Mouse (Mus musculus): ENCODE measurements around the gene Senp3. TPM values are rescaled to one million over a fixed set of nuclear protein-coding genes. Genes with fewer than 3 reads are reported as not detected.
"Not testable (repeated sequence)": the region's sequence is repeated elsewhere in the genome, so short reads cannot be mapped to it uniquely, and the experiment has no call there.

Senp3 gene
- polyA plus RNA-seq, 1 experiment from 2014 or later = 81.8 TPM

GRCm38 (mm10) chr11:69628286-69628685, 53.6 kb downstream of the Senp3 start:
- no peaks in the 10 kb centered on the region for H3K9me3 ChIP-seq (replicated peaks; ENCODE audit: control insufficient read depth, low read length)
- ATAC-seq (no peak), DNase-seq (ENCODE audit: low spot score) (peak; percentile 83)
- H3K4me2 ChIP-seq (ENCODE audit: low read length) = no peak overlapping the region
- H3K9ac ChIP-seq (ENCODE audit: low read length) = no peak overlapping the region
- H3K27me3 ChIP-seq (replicated peaks; ENCODE audit: control insufficient read depth, insufficient read depth, low read length) = no peaks in the 10 kb centered on the region
- H3K36me3 ChIP-seq (ENCODE audit: control insufficient read depth, insufficient read depth, low read length) = no peaks in the 10 kb centered on the region
- WGBS = 37% methylated on average over 6 of the region's 6 CpGs
- no peak overlapping the region for H3K4me3 ChIP-seq (ENCODE audit: low read depth, low read length)
- no peaks in the 10 kb centered on the region for H3K4me1 ChIP-seq (ENCODE audit: control insufficient read depth, insufficient read depth, low read length)
- H3K27ac ChIP-seq (ENCODE audit: low read depth, low read length) = no peak overlapping the region

GRCm38 (mm10) chr11:69624339-69624738, 57.5 kb downstream of the Senp3 start:
- H3K4me1 ChIP-seq (ENCODE audit: control insufficient read depth, insufficient read depth, low read length) = peaks cover 10% of the 10 kb centered on the region
- not testable (repeated sequence) for ATAC-seq; H3K27me3 ChIP-seq (replicated peaks; ENCODE audit: control insufficient read depth, insufficient read depth, low read length); H3K9me3 ChIP-seq (replicated peaks; ENCODE audit: control insufficient read depth, low read length); H3K36me3 ChIP-seq (ENCODE audit: control insufficient read depth, insufficient read depth, low read length); DNase-seq (ENCODE audit: low spot score); H3K27ac ChIP-seq (ENCODE audit: low read depth, low read length); H3K4me2 ChIP-seq (ENCODE audit: low read length); H3K4me3 ChIP-seq (ENCODE audit: low read depth, low read length); H3K9ac ChIP-seq (ENCODE audit: low read length)
- 84% methylated on average over 2 of the region's 2 CpGs for whole genome bisulfite sequencing

MicroRNAs within 50 kb of the gene (microRNA counts, 519-probe panel; counts per million panel counts)
- microRNA mmu-miR-1934 (not detected), microRNA mmu-miR-467f (2,504 counts per million, percentile 14 among the panel's probes with 10 or more counts)

Small RNAs within 50 kb of the gene (microRNA-seq; reads per million reads assigned to microRNA genes)
- gene Mir1934 (2.3 reads per million, percentile 13 among the genes with 10 or more reads in this experiment), gene Mir467f (not detected)

Other genes starting within 250 kb of the Senp3 start
- gene Dnah2, start 133.0 kb downstream of the Senp3 start, polyA plus RNA-seq (2014; fragmentation: Nextera tagmentation; extraction: Ambion mirVana) = 2.7 and 3.8 TPM in 2 replicates
- 38.6 and 48.2 TPM in 2 replicates for gene Efnb3, start 121.9 kb downstream of the Senp3 start, polyA plus RNA-seq (2014; fragmentation: Nextera tagmentation; extraction: Ambion mirVana)
- gene Wrap53, start 101.8 kb downstream of the Senp3 start, polyA plus RNA-seq (2014; fragmentation: Nextera tagmentation; extraction: Ambion mirVana) = 24.6 and 29.3 TPM in 2 replicates
- 111 and 113 TPM in 2 replicates for gene Trp53, start 101.7 kb downstream of the Senp3 start, polyA plus RNA-seq (2014; fragmentation: Nextera tagmentation; extraction: Ambion mirVana)
- 22.0 and 31.5 TPM in 2 replicates for gene Atp1b2, start 76.1 kb downstream of the Senp3 start, polyA plus RNA-seq (2014; fragmentation: Nextera tagmentation; extraction: Ambion mirVana)
- gene Shbg, start 64.2 kb downstream of the Senp3 start, polyA plus RNA-seq (2014; fragmentation: Nextera tagmentation; extraction: Ambion mirVana) = not detected in 2 replicates
- gene Sat2, start 60.1 kb downstream of the Senp3 start, polyA plus RNA-seq (2014; fragmentation: Nextera tagmentation; extraction: Ambion mirVana) = 17.6 and 18.2 TPM in 2 replicates
- 34.2 and 35.0 TPM in 2 replicates for gene Fxr2, start 49.1 kb downstream of the Senp3 start, polyA plus RNA-seq (2014; fragmentation: Nextera tagmentation; extraction: Ambion mirVana)
- gene Sox15, start 26.8 kb downstream of the Senp3 start, polyA plus RNA-seq (2014; fragmentation: Nextera tagmentation; extraction: Ambion mirVana) = not detected in 2 replicates
- 72.9 and 83.0 TPM in 2 replicates for gene Mpdu1, start 19.4 kb downstream of the Senp3 start, polyA plus RNA-seq (2014; fragmentation: Nextera tagmentation; extraction: Ambion mirVana)
- 8.2 and 9.6 TPM in 2 replicates for gene Cd68, start 15.9 kb downstream of the Senp3 start, polyA plus RNA-seq (2014; fragmentation: Nextera tagmentation; extraction: Ambion mirVana)
- 1,177 and 1,222 TPM in 2 replicates for gene Eif4a1, start 9.7 kb downstream of the Senp3 start, polyA plus RNA-seq (2014; fragmentation: Nextera tagmentation; extraction: Ambion mirVana)
- 0.53 TPM in 1 of 2 replicates, not detected in the other for gene Tnfsf13, start 3.7 kb upstream of the Senp3 start, polyA plus RNA-seq (2014; fragmentation: Nextera tagmentation; extraction: Ambion mirVana)
- 2.2 and 2.7 TPM in 2 replicates for gene Tnfsf12, start 13.8 kb upstream of the Senp3 start, polyA plus RNA-seq (2014; fragmentation: Nextera tagmentation; extraction: Ambion mirVana)
- 1.5 and 1.6 TPM in 2 replicates for gene Tnfsfm13, start 14.0 kb upstream of the Senp3 start, polyA plus RNA-seq (2014; fragmentation: Nextera tagmentation; extraction: Ambion mirVana)
- 21.1 and 21.3 TPM in 2 replicates for gene Polr2a, start 76.6 kb upstream of the Senp3 start, polyA plus RNA-seq (2014; fragmentation: Nextera tagmentation; extraction: Ambion mirVana)
- 0.56 TPM in 1 of 2 replicates, not detected in the other for gene Slc35g3, start 79.9 kb upstream of the Senp3 start, polyA plus RNA-seq (2014; fragmentation: Nextera tagmentation; extraction: Ambion mirVana)
- 2.1 and 2.8 TPM in 2 replicates for gene Zbtb4, start 83.8 kb upstream of the Senp3 start, polyA plus RNA-seq (2014; fragmentation: Nextera tagmentation; extraction: Ambion mirVana)
- gene Chrnb1, start 113.9 kb upstream of the Senp3 start, polyA plus RNA-seq (2014; fragmentation: Nextera tagmentation; extraction: Ambion mirVana) = 0.68 and 1.4 TPM in 2 replicates
- 2.9 and 3.0 TPM in 2 replicates for gene Fgf11, start 119.8 kb upstream of the Senp3 start, polyA plus RNA-seq (2014; fragmentation: Nextera tagmentation; extraction: Ambion mirVana)
- gene Tmem102, start 123.5 kb upstream of the Senp3 start, polyA plus RNA-seq (2014; fragmentation: Nextera tagmentation; extraction: Ambion mirVana) = 0.15 and 0.52 TPM in 2 replicates
- gene Gm39566, start 133.2 kb upstream of the Senp3 start, polyA plus RNA-seq (2014; fragmentation: Nextera tagmentation; extraction: Ambion mirVana) = not detected in 2 replicates
- not detected in 2 replicates for gene Spem2, start 136.4 kb upstream of the Senp3 start, polyA plus RNA-seq (2014; fragmentation: Nextera tagmentation; extraction: Ambion mirVana)
- 0.39 TPM in 1 of 2 replicates, not detected in the other for gene Spem1, start 140.1 kb upstream of the Senp3 start, polyA plus RNA-seq (2014; fragmentation: Nextera tagmentation; extraction: Ambion mirVana)
- 15.7 and 18.4 TPM in 2 replicates for gene Nlgn2, start 155.7 kb upstream of the Senp3 start, polyA plus RNA-seq (2014; fragmentation: Nextera tagmentation; extraction: Ambion mirVana)
- 307 and 386 TPM in 2 replicates for gene Tmem256, start 156.4 kb upstream of the Senp3 start, polyA plus RNA-seq (2014; fragmentation: Nextera tagmentation; extraction: Ambion mirVana)
- gene Plscr3, start 164.3 kb upstream of the Senp3 start, polyA plus RNA-seq (2014; fragmentation: Nextera tagmentation; extraction: Ambion mirVana) = 44.3 and 49.0 TPM in 2 replicates
- gene Tnk1, start 176.6 kb upstream of the Senp3 start, polyA plus RNA-seq (2014; fragmentation: Nextera tagmentation; extraction: Ambion mirVana) = 0.32 TPM in 1 of 2 replicates, not detected in the other
- gene Tmem95, start 195.9 kb upstream of the Senp3 start, polyA plus RNA-seq (2014; fragmentation: Nextera tagmentation; extraction: Ambion mirVana) = not detected in 2 replicates
- 1.1 and 1.2 TPM in 2 replicates for gene Kctd11, start 199.3 kb upstream of the Senp3 start, polyA plus RNA-seq (2014; fragmentation: Nextera tagmentation; extraction: Ambion mirVana)
- 0.10 and 0.17 TPM in 2 replicates for gene Acap1, start 213.5 kb upstream of the Senp3 start, polyA plus RNA-seq (2014; fragmentation: Nextera tagmentation; extraction: Ambion mirVana)
- gene 2810408A11Rik, start 218.9 kb upstream of the Senp3 start, polyA plus RNA-seq (2014; fragmentation: Nextera tagmentation; extraction: Ambion mirVana) = 15.0 and 18.6 TPM in 2 replicates
- 16.7 and 23.8 TPM in 2 replicates for gene Neurl4, start 219.0 kb upstream of the Senp3 start, polyA plus RNA-seq (2014; fragmentation: Nextera tagmentation; extraction: Ambion mirVana)
- 62.9 and 67.8 TPM in 2 replicates for gene Gps2, start 231.8 kb upstream of the Senp3 start, polyA plus RNA-seq (2014; fragmentation: Nextera tagmentation; extraction: Ambion mirVana)
- gene Eif5a, start 239.9 kb upstream of the Senp3 start, polyA plus RNA-seq (2014; fragmentation: Nextera tagmentation; extraction: Ambion mirVana) = 1,251 and 1,277 TPM in 2 replicates